Mouse (Mus musculus): ENCODE results near the gene Pnmal1. TPM values are rescaled to one million over a fixed set of nuclear protein-coding genes. Genes with fewer than 3 reads are reported as not detected.
A peak's percentile ranks its signal among the peaks of the same experiment; 100 is the strongest.

Pnmal1 gene
- polyA plus RNA-seq, 1 experiment from 2014 or later = 0.90 TPM

DNA sequence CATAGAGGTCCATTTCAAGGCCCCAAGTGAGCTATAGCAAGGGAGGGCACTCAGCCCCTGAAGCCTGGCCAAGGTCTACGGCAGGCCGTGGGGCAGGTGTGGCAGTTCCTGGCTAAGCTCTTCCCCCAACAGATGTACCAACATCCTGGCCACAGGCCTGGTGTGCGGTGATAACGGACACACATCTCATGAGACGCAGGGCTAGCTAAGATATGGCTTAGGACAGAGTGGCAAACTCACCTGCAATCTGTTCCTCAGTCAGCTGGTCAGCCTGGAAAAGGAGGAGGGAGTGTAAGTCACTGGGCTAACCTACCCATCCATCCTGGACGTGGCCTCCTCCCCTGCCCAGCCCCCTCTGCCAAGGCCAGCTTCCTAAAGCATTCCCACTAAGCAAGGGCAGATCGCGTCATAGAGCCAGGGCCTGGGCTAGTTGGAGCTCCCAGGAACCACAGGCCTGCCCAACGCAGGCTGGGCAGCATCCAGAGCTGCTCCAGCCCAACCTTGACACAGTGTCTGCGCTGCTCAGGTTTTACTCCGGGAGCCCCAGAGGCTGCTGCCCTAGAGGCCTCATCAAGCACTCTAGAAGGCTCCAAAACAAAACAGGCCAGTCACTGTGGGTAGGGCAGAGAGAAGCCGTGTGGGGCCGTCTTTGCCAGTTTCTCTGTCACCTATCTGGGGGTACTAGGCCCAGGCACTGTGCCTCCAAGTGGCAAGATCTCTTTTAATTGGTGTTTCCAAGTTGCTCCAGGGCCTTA is 39.9 kb upstream of the Pnmal1 start:
- Histone ChIP-seq H3K27me3 (no peaks in the 10 kb centered on the region), H3K27ac (peak overlapping the region; percentile 3; the same call in 1 of the 2 replicates), H3K9me3 (replicated peaks) (no peaks in the 10 kb centered on the region), H3K4me3 (replicated peaks) (0 out of 2 replicates have a peak overlapping the region, but pooled peaks have one; percentile 3), H3K4me1 (peaks cover 57% of the 10 kb centered on the region), H3K4me2 (0 out of 2 replicates have a peak overlapping the region, but pooled peaks have one; percentile 12), H3K9ac (no peak overlapping the region), H3K36me3 (peaks cover 62% of the 10 kb centered on the region)
- ATAC-seq (replicated peaks; ENCODE audit: low FRiP score) = no peak
- 81% methylated on average over 13 of the region's 13 CpGs for WGBS

GRCm38 (mm10) chr7:16920150-16920579 is 39.3 kb upstream of the Pnmal1 start:
- WGBS = 75% methylated on average over 7 of the region's 7 CpGs
- H3K27ac ChIP-seq = peak overlapping the region; percentile 3; the same call in 1 of the 2 replicates

DNA sequence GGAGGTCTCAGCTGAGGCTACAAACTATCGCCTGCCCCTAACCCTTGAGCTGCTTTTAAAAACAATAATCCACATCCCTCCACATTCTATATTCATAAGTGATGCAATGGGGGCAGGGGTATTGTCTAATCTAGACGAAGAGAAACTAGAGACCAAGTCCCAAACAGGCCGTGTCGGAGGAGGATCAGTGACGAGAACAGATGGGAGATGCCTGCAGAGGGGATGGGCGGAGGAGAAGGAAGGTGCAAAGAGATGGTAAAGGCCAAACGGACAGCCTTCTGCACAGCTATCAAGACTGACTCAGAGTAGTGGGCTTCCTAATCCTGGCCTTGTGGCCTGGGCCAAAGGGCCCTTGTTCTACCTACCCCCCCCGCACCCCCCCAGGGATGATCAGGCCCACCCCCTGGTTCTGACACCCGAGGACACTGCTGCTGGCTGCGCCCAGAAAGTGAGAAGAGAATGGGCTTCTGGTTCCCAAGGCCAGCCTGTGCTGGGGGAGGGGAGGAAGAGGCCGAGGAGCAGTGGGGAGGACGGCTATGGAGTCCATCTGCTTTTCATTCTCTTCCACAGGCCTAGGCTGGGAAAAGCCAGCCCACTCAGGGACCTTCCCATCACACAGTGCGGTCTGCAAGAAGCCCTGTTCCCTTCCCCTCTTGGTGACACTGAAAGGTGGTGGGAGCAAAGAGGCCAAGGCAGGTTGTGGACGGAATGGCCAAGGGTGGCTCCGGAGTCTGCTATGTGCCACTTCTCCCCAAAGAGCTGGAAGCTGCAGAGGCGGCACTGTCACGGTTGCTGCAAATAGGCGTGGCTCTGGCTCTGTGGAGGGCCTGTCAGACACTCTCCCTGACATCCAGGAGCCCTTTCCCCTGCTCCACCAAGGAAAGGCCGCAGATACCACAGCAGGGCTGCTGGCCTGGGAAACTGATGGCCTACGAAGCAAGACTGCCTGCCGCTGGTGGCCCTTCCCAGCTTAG is 38.4 kb upstream of the Pnmal1 start:
- 33% methylated on average over 21 of the region's 21 CpGs for WGBS
- peak overlapping the region; percentile 96 for H3K4me3 ChIP-seq (replicated peaks)
- peak overlapping the region; percentile 90 for H3K9ac ChIP-seq
- H3K27me3 ChIP-seq = no peaks in the 10 kb centered on the region
- H3K36me3 ChIP-seq = peaks cover 46% of the 10 kb centered on the region
- ATAC-seq (replicated peaks; ENCODE audit: low FRiP score) = no peak
- no peaks in the 10 kb centered on the region for H3K9me3 ChIP-seq (replicated peaks)
- H3K4me1 ChIP-seq = peaks cover 60% of the 10 kb centered on the region
- H3K27ac ChIP-seq = peak overlapping the region; percentile 97
- H3K4me2 ChIP-seq = peak overlapping the region; percentile 86

More at GRCm38 (mm10) chr7:16920150-16920579, 39.3 kb upstream of the Pnmal1 start:
- Histone ChIP-seq H3K4me3 (replicated peaks) (0 out of 2 replicates have a peak overlapping the region, but pooled peaks have one; percentile 3), H3K4me1 (peaks cover 60% of the 10 kb centered on the region), H3K27me3 (no peaks in the 10 kb centered on the region), H3K9me3 (replicated peaks) (no peaks in the 10 kb centered on the region), H3K4me2 (0 out of 2 replicates have a peak overlapping the region, but pooled peaks have one; percentile 12), H3K9ac (no peak overlapping the region), H3K36me3 (peaks cover 56% of the 10 kb centered on the region)
- ATAC-seq (replicated peaks; ENCODE audit: low FRiP score) = no peak

GRCm38 (mm10) chr7:16921881-16922335 is 37.6 kb upstream of the Pnmal1 start:
- Histone ChIP-seq H3K4me3 (replicated peaks) (peak overlapping the region; percentile 96), H3K27ac (peak overlapping the region; percentile 97), H3K4me2 (peak overlapping the region; percentile 86), H3K36me3 (peaks cover 38% of the 10 kb centered on the region), H3K9ac (peak overlapping the region; percentile 90), H3K27me3 (no peaks in the 10 kb centered on the region), H3K9me3 (replicated peaks) (no peaks in the 10 kb centered on the region), H3K4me1 (peaks cover 60% of the 10 kb centered on the region)
- 35% methylated on average over 6 of the region's 6 CpGs for WGBS
- ATAC-seq (replicated peaks; ENCODE audit: low FRiP score) = no peak

- 43% methylated on average over 10 of the region's 10 CpGs for WGBS
- Histone ChIP-seq H3K36me3 (peaks cover 33% of the 10 kb centered on the region), H3K4me1 (peaks cover 58% of the 10 kb centered on the region), H3K27ac (peak overlapping the region; percentile 97), H3K9me3 (replicated peaks) (no peaks in the 10 kb centered on the region), H3K4me2 (peak overlapping the region; percentile 86), H3K9ac (peak overlapping the region; percentile 90), H3K27me3 (no peaks in the 10 kb centered on the region), H3K4me3 (replicated peaks) (peak overlapping the region; percentile 96)
- ATAC-seq (replicated peaks; ENCODE audit: low FRiP score) = no peak
Measured at GRCm38 (mm10) chr7:16922360-16922973, 37.0 kb upstream of the Pnmal1 start.

DNA sequence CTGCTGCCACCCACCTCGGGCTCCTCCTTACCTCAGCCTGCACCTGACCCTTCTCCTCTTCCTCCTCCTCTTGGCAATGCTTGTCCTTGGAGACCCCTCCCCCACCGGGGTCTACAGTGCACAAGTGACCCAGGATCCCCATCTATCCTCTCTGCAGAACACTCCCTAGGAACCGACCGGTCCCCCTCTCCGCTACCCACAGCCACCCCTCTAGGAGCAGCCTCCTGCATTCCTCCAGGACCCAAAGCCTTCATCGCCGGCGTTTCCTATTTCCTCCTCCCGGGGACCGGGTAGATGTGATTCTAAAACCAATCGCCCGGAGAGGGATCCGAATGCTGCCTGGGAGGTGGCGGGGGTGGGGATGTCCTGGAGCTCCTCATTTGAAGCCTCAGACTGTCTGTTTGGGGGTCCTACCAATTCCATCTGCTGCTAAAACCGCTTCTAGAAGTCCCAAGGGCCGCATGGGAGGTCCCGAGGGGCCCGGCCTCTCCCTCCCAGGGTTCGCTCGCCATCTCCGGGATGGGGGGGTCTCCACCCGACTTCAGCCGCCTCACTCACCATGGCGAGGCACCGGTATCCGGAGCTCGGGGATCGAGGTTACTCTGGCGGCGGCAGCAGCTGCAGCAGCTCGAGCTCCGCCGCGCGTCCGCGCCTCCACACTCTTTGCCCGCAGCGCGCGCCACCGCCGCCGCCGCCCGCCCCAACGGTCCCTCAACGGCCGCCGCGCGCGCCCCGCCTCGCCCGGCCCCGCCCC is 36.0 kb upstream of the Pnmal1 start:
- H3K27ac ChIP-seq = peak overlapping the region; percentile 97
- peak overlapping the region; percentile 96 for H3K4me3 ChIP-seq (replicated peaks)
- H3K4me2 ChIP-seq = peak overlapping the region; percentile 86
- H3K36me3 ChIP-seq = peaks cover 23% of the 10 kb centered on the region
- peak overlapping the region; percentile 90 for H3K9ac ChIP-seq
- no peaks in the 10 kb centered on the region for H3K27me3 ChIP-seq
- no peaks in the 10 kb centered on the region for H3K9me3 ChIP-seq (replicated peaks)
- peaks cover 49% of the 10 kb centered on the region for H3K4me1 ChIP-seq
- ATAC-seq (replicated peaks; ENCODE audit: low FRiP score) = peak; percentile 9; the same call in 1 of the 2 replicates
- WGBS = under 1% methylated on average over 53 of the region's 57 CpGs

- Histone ChIP-seq H3K4me2 (peak within 1 kb of the TSS; percentile 86), H3K36me3 (peaks cover 15% of the 10 kb centered on the region), H3K9me3 (replicated peaks) (no peaks in the 10 kb centered on the region), H3K4me3 (replicated peaks) (peak within 1 kb of the TSS; percentile 96), H3K4me1 (peaks cover 41% of the 10 kb centered on the region), H3K9ac (peak within 1 kb of the TSS; percentile 90), H3K27ac (peak within 1 kb of the TSS; percentile 97), H3K27me3 (no peaks in the 10 kb centered on the region)
- peak; percentile 94 for ATAC-seq (replicated peaks; ENCODE audit: low FRiP score)
- WGBS = 2% methylated on average over 64 of the region's 64 CpGs
Measured at GRCm38 (mm10) chr7:16924037-16924834, 35.2 kb upstream of the Pnmal1 start, which contains the start of gene Calm3. Gene Calm3, minus strand, starts transcription at chr7:16924114.

GRCm38 (mm10) chr7:16928341-16928740 is 31.1 kb upstream of the Pnmal1 start:
- no peak overlapping the region for H3K27ac ChIP-seq
- ATAC-seq (replicated peaks; ENCODE audit: low FRiP score) = no peak
- no peak overlapping the region for H3K9ac ChIP-seq
- no peak overlapping the region for H3K4me3 ChIP-seq (replicated peaks)
- H3K36me3 ChIP-seq = no peaks in the 10 kb centered on the region
- H3K27me3 ChIP-seq = no peaks in the 10 kb centered on the region
- WGBS = 50% methylated on average over 2 of the region's 2 CpGs
- no peak overlapping the region for H3K4me2 ChIP-seq
- no peaks in the 10 kb centered on the region for H3K9me3 ChIP-seq (replicated peaks)
- peaks cover 14% of the 10 kb centered on the region; the same call in 1 of the 2 replicates for H3K4me1 ChIP-seq

DNA sequence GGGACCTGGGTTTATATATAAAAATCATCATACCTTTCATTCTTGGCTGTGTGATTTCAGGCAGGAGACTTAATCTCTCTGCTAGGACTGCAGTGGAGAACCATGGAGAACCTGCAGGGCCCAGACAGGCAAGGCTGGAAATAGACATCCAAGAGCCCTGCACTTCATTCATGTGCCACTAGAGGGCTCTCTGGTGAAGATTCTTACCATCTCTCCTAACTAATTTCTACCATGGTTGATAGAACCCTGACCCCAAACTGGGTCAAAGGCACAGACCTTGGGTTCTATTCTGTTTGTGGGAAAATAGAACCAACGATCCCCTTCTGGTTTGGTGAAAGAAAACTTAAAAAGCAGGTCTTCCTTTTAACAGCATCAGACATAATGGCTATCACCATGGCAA is 28.6 kb upstream of the Pnmal1 start:
- no peak for ATAC-seq (replicated peaks; ENCODE audit: low FRiP score)
- no peak overlapping the region for H3K4me2 ChIP-seq
- no peak overlapping the region for H3K4me3 ChIP-seq (replicated peaks)
- H3K27ac ChIP-seq = no peak overlapping the region
- no peak overlapping the region for H3K9ac ChIP-seq
- no peaks in the 10 kb centered on the region for H3K36me3 ChIP-seq
- peaks cover 13% of the 10 kb centered on the region; the same call in 1 of the 2 replicates for H3K4me1 ChIP-seq
- H3K27me3 ChIP-seq = no peaks in the 10 kb centered on the region
- WGBS = 12% methylated on average over 1 of the region's 1 CpGs
- no peaks in the 10 kb centered on the region for H3K9me3 ChIP-seq (replicated peaks)

DNA sequence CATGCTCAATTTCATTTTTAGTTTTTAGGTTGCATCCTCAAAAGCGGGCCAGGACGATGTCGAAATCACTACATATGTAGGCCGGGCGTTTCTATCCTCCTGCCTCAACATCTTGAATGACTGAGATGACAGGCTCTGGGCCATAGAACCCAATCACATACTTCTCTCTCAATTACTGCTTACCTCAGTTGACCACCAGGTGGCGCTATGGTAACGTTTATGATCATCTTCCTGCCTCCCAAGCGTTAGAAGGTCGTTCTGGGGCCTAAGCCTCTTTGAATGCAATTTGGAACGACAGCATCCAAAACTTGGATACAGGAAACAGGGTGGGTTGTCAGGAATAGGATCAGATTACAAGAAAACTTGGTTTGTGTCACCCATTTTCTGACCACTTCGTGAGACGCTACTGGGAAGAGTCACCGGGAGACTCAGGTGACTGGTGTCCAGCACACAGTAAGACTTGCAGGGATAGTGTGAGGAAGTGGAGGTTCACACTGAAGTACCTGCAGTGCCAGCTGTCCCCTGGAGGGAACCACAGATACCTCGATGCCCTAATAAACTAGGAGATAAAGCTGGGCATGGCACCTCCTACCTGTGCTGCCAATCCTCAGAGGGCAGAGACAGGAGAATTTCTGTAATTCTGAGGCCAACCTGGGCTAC is 27.4 kb upstream of the Pnmal1 start:
- no peak overlapping the region for H3K9ac ChIP-seq
- H3K4me1 ChIP-seq = peaks cover 13% of the 10 kb centered on the region; the same call in 1 of the 2 replicates
- WGBS = 16% methylated on average over 14 of the region's 14 CpGs
- H3K4me2 ChIP-seq = no peak overlapping the region
- no peak overlapping the region for H3K4me3 ChIP-seq (replicated peaks)
- H3K36me3 ChIP-seq = no peaks in the 10 kb centered on the region
- ATAC-seq (replicated peaks; ENCODE audit: low FRiP score) = peak; percentile 55
- H3K27ac ChIP-seq = no peak overlapping the region
- no peaks in the 10 kb centered on the region for H3K27me3 ChIP-seq
- no peaks in the 10 kb centered on the region for H3K9me3 ChIP-seq (replicated peaks)
